7 mouse cellular contexts compared by ENCODE assay signal in genomic region chr3:87816646-87817093, GRCm38 (mm10). TPM values are rescaled to one million over a fixed set of nuclear protein-coding genes. Genes with fewer than 3 reads are reported as not detected.
DNase-seq lines count a peak whose midpoint lies in the region; ATAC-seq lines count a peak whose summit lies in the region.

No protein-coding gene starts in this region.

- H3K4me1 ChIP-seq in megakaryocyte, embryonic 14.5 days = peaks cover 18% of the 10 kb centered on the region

- no peaks in the 10 kb centered on the region for H3K36me3 ChIP-seq in megakaryocyte, embryonic 14.5 days (replicated peaks; ENCODE audit: low read length)

- peak; percentile 68 to 91 for DNase-seq in adrenal gland, adult (ENCODE audit: inconsistent age in 2 of 2, low spot score in 1 of 2)
- DNase-seq in gastrocnemius, postnatal 10 days = peak; percentile 78
- peak; percentile 87 for DNase-seq in hindlimb bud, embryonic 11.5 days (ENCODE audit: extremely low spot score, low read depth, low spot score)
- peak; percentile 68 to 81 for DNase-seq in left cerebral cortex, adult 18-20 months (ENCODE audit: low spot score in 2 of 2)
- peak; percentile 51 to 69 for DNase-seq in right cerebral cortex, postnatal 10 days (ENCODE audit: low spot score in 2 of 2)

- peaks cover 92% of the 10 kb centered on the region for H3K27me3 ChIP-seq in megakaryocyte, embryonic 14.5 days (replicated peaks)

- H3K9me3 ChIP-seq in megakaryocyte, embryonic 14.5 days = no peaks in the 10 kb centered on the region

- ATAC-seq in common myeloid progenitor, adult 5-6 weeks (replicated peaks; ENCODE audit: low read depth, poor library complexity, severe bottlenecking) = peak; percentile 94

- H3K4me3 ChIP-seq in megakaryocyte, embryonic 14.5 days (replicated peaks) = peak overlapping the region; percentile 87

RNA-seq across cellular contexts. Expression of gene Pear1, which starts 7.4 kb away (rescaled TPM):
- 6.8 and 9.6 TPM in 2 replicates for total RNA-seq in common myeloid progenitor, adult 5-6 weeks (2017)
- 10 to 100 TPM; 19.6 to 19.7 TPM for total RNA-seq in gastrocnemius, postnatal 10 days (2021)
- total RNA-seq in left cerebral cortex, adult 18-20 months (2021) = 1 to 10 TPM; 7.0 to 7.5 TPM
- polyA plus RNA-seq in megakaryocyte, embryonic 14.5 days (2012; ENCODE audit: insufficient read depth, low replicate concordance) = 164 and 715 TPM in 2 replicates

RNA-seq across cellular contexts. Expression of gene Insrr, which starts 19.9 kb away (rescaled TPM):
- total RNA-seq in common myeloid progenitor, adult 5-6 weeks (2017) = not detected in 2 replicates
- under 1 TPM; 0.19 to 0.56 TPM for total RNA-seq in gastrocnemius, postnatal 10 days (2021)
- under 1 TPM; 0.72 to 0.96 TPM for total RNA-seq in left cerebral cortex, adult 18-20 months (2021)
- not detected in 2 replicates for polyA plus RNA-seq in megakaryocyte, embryonic 14.5 days (2012; ENCODE audit: insufficient read depth, low replicate concordance)

RNA-seq across cellular contexts. Expression of gene Ntrk1, which starts 21.7 kb away (rescaled TPM):
- total RNA-seq in common myeloid progenitor, adult 5-6 weeks (2017) = not detected in 2 replicates
- total RNA-seq in gastrocnemius, postnatal 10 days (2021) = under 1 TPM; 0.09 TPM
- total RNA-seq in left cerebral cortex, adult 18-20 months (2021) = under 1 TPM; 0.49 to 0.95 TPM
- polyA plus RNA-seq in megakaryocyte, embryonic 14.5 days (2012; ENCODE audit: insufficient read depth, low replicate concordance) = not detected in 2 replicates

RNA-seq across cellular contexts. Expression of gene Sh2d2a, which starts 29.9 kb away (rescaled TPM):
- 0.59 TPM in 1 of 2 replicates, not detected in the other for total RNA-seq in common myeloid progenitor, adult 5-6 weeks (2017)
- total RNA-seq in gastrocnemius, postnatal 10 days (2021) = under 1 TPM in 1 of 2 experiments, not detected in 1; 0.18 TPM
- not detected for total RNA-seq in left cerebral cortex, adult 18-20 months (2021)
- 0.12 TPM in 1 of 2 replicates, not detected in the other for polyA plus RNA-seq in megakaryocyte, embryonic 14.5 days (2012; ENCODE audit: insufficient read depth, low replicate concordance)

Comparison
In these comparisons a context has a peak if more than half of its experiments do, and no peak if none do; other contexts are left out.
1. Peak in every context shown above with its lines: DNase-seq, ATAC-seq and H3K4me3 ChIP-seq.